Mouse (Mus musculus) hindbrain, embryonic 10.5 days (tissue): Measurements from ENCODE around the gene Rpgr. TPM values are rescaled to one million over a fixed set of nuclear protein-coding genes. Genes with fewer than 3 reads are reported as not detected.

Experiments
- DNase-seq: peaks from one replicate; pipeline ENCODE4 v3.0.0-alpha.2; 2017; ENCODE audit warnings: low spot score
- H3K27ac ChIP-seq: fragments of 300-500 bp; sonication (generic); 2 replicates; pipeline ENCODE4 v1.5.1; 2016; ENCODE audit warnings: mild to moderate bottlenecking, moderate library complexity
- H3K27me3 ChIP-seq: fragments of 300-500 bp; sonication (generic); 2 replicates; pipeline ENCODE4 v1.6.1; 2016; ENCODE audit warnings: mild to moderate bottlenecking; ENCODE audit not compliant: poor library complexity, insufficient read depth, severe bottlenecking
- H3K36me3 ChIP-seq: fragments of 300-500 bp; sonication (generic); 2 replicates; pipeline ENCODE4 v1.6.1; 2016; ENCODE audit warnings: mild to moderate bottlenecking, moderate library complexity
- H3K4me1 ChIP-seq: fragments of 300-500 bp; sonication (generic); replicated peaks from 2 replicates; pipeline ENCODE4 v1.6.1; 2016; ENCODE audit warnings: mild to moderate bottlenecking
- H3K4me3 ChIP-seq: fragments of 300-500 bp; sonication (generic); 2 replicates; pipeline ENCODE4 v1.5.1; 2016; ENCODE audit warnings: mild to moderate bottlenecking, moderate library complexity
- H3K9me3 ChIP-seq: fragments of 300-500 bp; sonication (generic); 2 replicates; pipeline ENCODE4 v1.6.1; 2016; ENCODE audit warnings: mild to moderate bottlenecking, moderate library complexity
- WGBS: fragments of 180-500 bp; shearing (Covaris S2); methylation state at CpG from one replicate; pipeline ENCODE4 v1.1.7; 2016; 5-methylcytosine and 5-hydroxymethylcytosine counted together
- polyA plus RNA-seq: library from polyadenylated mRNA; unstranded; fragments of >200 nt; fragmentation: Nextera tagmentation; extraction: Ambion mirVana; gene quantifications from 2 replicates; pipeline ENCODE4 v1.2.1, GENCODE M21; 2016

The Rpgr gene
- polyA plus RNA-seq, 1 experiment from 2014 or later = 31.9 TPM

DNA sequence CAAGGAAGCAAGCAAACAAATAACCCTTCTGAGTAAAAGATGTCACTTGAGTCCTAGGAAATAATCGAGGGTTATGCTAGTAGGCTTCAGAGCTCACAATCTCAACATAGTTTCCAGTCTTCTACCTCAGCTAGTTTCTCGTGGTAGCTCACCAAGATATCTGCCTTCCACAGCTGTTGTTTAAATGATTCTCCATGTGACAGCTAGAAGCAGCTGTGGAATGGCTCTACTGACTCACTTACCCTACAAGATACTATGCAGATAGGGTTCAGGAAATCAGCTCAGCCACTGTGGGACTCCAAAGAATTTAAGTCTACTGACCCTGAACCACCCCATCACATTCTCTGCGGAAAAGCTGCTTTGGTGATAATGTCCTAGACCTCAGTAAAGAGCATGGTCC, 64.3 kb downstream of the Rpgr start:
- H3K9me3 ChIP-seq = no peaks in the 10 kb centered on the region
- H3K27me3 ChIP-seq = no peaks in the 10 kb centered on the region
- H3K4me3 ChIP-seq = no peak overlapping the region
- WGBS = 57% methylated on average over 3 of the region's 3 CpGs
- no peaks in the 10 kb centered on the region for H3K36me3 ChIP-seq
- no peak for DNase-seq
- H3K4me1 ChIP-seq = no peaks in the 10 kb centered on the region
- H3K27ac ChIP-seq = no peak overlapping the region

DNA sequence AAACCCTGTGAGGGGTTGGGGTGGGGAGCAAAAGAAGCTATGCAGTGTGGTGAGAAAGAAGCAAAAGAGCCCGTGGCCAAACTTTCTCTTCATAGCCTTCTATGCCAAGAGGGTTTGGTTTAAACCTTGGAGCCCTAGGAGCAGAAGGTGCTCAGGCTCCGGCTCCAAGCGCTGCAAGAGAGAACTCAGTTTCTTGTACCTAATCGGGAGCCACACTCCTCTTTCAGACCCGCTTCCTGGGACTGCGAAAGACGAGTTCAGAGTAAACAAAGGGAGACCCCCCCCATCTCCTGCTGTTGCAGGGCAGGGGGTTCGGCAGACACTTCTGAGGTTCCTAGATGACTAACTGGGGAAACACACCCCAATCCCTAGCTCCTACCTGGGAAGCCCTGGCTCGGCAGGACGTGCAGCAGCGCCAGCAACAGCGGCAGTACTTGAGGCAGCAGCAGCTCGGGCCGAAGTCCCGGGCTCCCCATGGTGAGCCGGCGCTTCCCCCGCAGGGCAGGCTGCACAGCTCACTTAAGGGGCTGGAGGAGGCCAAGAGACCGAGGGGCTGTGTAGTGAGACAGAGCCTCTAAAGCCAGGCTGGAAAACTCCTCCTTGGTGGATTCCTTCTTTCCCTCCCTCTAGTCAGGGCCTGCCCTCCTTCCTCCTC, 99.5 kb downstream of the Rpgr start, which contains the start of gene Srpx:
TSS of gene Srpx (minus strand) at position 645 of the 655 bp plus-strand sequence.
- 12% methylated on average over 19 of the region's 19 CpGs for WGBS
- Histone ChIP-seq H3K36me3 (no peaks in the 10 kb centered on the region), H3K9me3 (no peaks in the 10 kb centered on the region), H3K4me1 (peaks cover 9% of the 10 kb centered on the region; the same call in 1 of the 2 replicates), H3K27ac (peak within 1 kb of the TSS; percentile 77), H3K4me3 (peak within 1 kb of the TSS; percentile 46), H3K27me3 (peaks cover 20% of the 10 kb centered on the region)
- peak; percentile 39 for DNase-seq

- no peak for DNase-seq
Measured at GRCm38 (mm10) chrX:10115780-10116179, 100.9 kb downstream of the Rpgr start.

DNA sequence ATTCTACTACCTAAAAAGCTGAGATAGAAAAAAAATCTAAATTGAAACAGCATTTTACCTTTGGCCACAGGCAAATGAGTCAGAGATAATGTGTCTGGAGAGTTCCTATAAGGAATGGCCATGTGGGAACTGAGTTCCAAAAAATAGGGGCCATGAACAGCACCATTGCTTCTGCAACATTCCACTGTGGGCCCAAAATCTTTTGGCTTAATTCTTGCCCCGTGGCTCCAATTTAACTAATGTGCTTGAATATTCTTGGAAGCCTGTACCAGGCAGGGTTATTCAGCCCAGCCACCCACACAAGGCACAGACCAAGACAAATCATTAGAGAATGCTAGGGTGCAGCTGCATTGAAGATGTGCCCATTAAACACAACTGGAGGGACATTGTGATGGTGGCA, 106.0 kb downstream of the Rpgr start:
- 59% methylated on average over 1 of the region's 1 CpGs for WGBS

More at GRCm38 (mm10) chrX:10115780-10116179, 100.9 kb downstream of the Rpgr start:
- peaks cover 9% of the 10 kb centered on the region; the same call in 1 of the 2 replicates for H3K4me1 ChIP-seq
- no peaks in the 10 kb centered on the region for H3K36me3 ChIP-seq
- no peak overlapping the region for H3K27ac ChIP-seq
- H3K4me3 ChIP-seq = no peak overlapping the region
- whole genome bisulfite sequencing = 60% methylated on average over 3 of the region's 3 CpGs
- H3K9me3 ChIP-seq = no peaks in the 10 kb centered on the region
- H3K27me3 ChIP-seq = peaks cover 20% of the 10 kb centered on the region

DNA sequence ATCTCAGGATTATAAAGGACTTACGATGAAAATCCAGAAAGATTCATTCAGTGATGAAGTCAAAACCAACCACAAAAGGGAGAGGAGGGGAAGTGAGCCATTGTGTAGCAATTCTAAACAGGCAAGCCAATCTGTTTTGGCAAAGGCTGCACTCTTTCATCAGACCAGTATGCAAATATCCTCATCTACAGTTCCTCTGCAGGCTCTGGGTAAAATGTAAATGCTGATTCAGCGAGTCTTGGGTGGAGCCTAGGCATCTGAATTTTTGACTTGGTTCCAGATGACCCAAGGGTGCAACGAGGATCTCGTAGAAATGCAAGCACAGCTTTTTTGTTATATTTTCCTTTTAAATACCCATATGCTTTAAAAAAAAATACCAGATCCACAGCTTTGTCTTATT, 108.2 kb downstream of the Rpgr start:
- no peak for DNase-seq

More for the DNA sequence above, 106.0 kb downstream of the Rpgr start:
- H3K4me1 ChIP-seq = no peaks in the 10 kb centered on the region
- no peak overlapping the region for H3K4me3 ChIP-seq
- no peaks in the 10 kb centered on the region for H3K9me3 ChIP-seq
- H3K27ac ChIP-seq = no peak overlapping the region
- DNase-seq = no peak
- H3K27me3 ChIP-seq = no peaks in the 10 kb centered on the region
- H3K36me3 ChIP-seq = no peaks in the 10 kb centered on the region

GRCm38 (mm10) chrX:10105475-10105874, 111.2 kb downstream of the Rpgr start:
- Histone ChIP-seq H3K4me3 (no peak overlapping the region), H3K9me3 (no peaks in the 10 kb centered on the region), H3K27ac (no peak overlapping the region), H3K4me1 (no peaks in the 10 kb centered on the region), H3K27me3 (no peaks in the 10 kb centered on the region), H3K36me3 (no peaks in the 10 kb centered on the region)
- WGBS = 73% methylated on average over 5 of the region's 5 CpGs
- no peak for DNase-seq

More for the DNA sequence above, 108.2 kb downstream of the Rpgr start:
- Histone ChIP-seq H3K9me3 (no peaks in the 10 kb centered on the region), H3K27me3 (no peaks in the 10 kb centered on the region), H3K27ac (no peak overlapping the region), H3K36me3 (no peaks in the 10 kb centered on the region), H3K4me1 (no peaks in the 10 kb centered on the region), H3K4me3 (no peak overlapping the region)
- WGBS = 75% methylated on average over 4 of the region's 4 CpGs

GRCm38 (mm10) chrX:10102739-10103138, 114.0 kb downstream of the Rpgr start:
- Histone ChIP-seq H3K9me3 (no peaks in the 10 kb centered on the region), H3K27ac (no peak overlapping the region), H3K4me3 (no peak overlapping the region), H3K4me1 (no peaks in the 10 kb centered on the region), H3K27me3 (no peaks in the 10 kb centered on the region), H3K36me3 (no peaks in the 10 kb centered on the region)
- WGBS = 93% methylated on average over 1 of the region's 1 CpGs
- DNase-seq = no peak

DNA sequence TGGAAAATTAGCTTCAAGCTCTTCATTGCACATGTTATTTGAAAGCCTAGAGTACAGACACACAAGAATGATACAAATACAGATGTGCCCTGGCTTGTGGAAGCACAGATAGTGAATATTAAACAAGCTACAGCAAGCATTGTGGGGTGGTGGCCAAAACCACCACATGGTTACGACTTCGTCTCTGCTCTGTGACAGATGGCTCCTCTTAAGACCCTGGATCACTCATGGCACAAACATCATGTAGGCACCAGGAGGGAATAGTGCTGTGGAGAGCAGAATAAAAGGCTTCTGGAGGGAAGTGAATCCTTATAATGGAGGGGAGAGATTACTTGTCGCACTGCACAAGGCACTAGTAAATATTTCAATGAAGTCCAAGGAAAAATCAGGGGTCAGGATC, 120.9 kb downstream of the Rpgr start:
- Histone ChIP-seq H3K4me1 (no peaks in the 10 kb centered on the region), H3K27ac (no peak overlapping the region), H3K4me3 (no peak overlapping the region), H3K27me3 (no peaks in the 10 kb centered on the region), H3K36me3 (no peaks in the 10 kb centered on the region), H3K9me3 (no peaks in the 10 kb centered on the region)
- 85% methylated on average over 3 of the region's 3 CpGs for WGBS
- DNase-seq = no peak

GRCm38 (mm10) chrX:10080385-10080784, 136.3 kb downstream of the Rpgr start:
- DNase-seq = no peak
- Histone ChIP-seq H3K27ac (no peak overlapping the region), H3K27me3 (no peaks in the 10 kb centered on the region), H3K36me3 (no peaks in the 10 kb centered on the region), H3K4me1 (no peaks in the 10 kb centered on the region), H3K9me3 (no peaks in the 10 kb centered on the region), H3K4me3 (no peak overlapping the region)
- 78% methylated on average over 3 of the region's 3 CpGs for WGBS

DNA sequence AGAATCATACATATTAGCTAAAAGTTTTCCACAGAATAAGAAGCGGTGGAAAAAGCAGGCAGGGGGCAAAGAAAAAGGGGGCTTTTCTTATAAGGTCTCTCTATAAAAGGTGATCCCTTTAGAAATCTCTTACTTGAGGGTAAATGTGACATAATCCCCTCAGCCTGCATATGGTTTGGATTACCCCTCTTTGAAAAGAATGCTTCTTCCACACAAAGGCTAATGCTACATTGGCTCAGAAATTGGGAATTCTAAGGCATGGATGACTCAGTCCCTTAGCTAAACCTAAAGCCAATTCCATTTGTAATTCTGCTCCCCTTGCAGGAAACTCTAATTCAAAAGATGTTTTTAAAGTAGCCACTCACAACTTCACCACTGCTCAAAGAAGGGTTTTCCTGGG, 136.7 kb downstream of the Rpgr start:
- H3K27me3 ChIP-seq = no peaks in the 10 kb centered on the region
- DNase-seq = no peak
- no peaks in the 10 kb centered on the region for H3K4me1 ChIP-seq
- H3K4me3 ChIP-seq = no peak overlapping the region
- H3K9me3 ChIP-seq = no peaks in the 10 kb centered on the region
- no peak overlapping the region for H3K27ac ChIP-seq
- 50% methylated on average over 1 of the region's 1 CpGs for WGBS
- H3K36me3 ChIP-seq = no peaks in the 10 kb centered on the region

- Histone ChIP-seq H3K27me3 (no peaks in the 10 kb centered on the region), H3K27ac (no peak overlapping the region), H3K9me3 (no peaks in the 10 kb centered on the region), H3K4me1 (no peaks in the 10 kb centered on the region), H3K4me3 (no peak overlapping the region), H3K36me3 (no peaks in the 10 kb centered on the region)
- 84% methylated on average over 3 of the region's 3 CpGs for WGBS
- no peak for DNase-seq
Measured at GRCm38 (mm10) chrX:10073966-10074365, 142.8 kb downstream of the Rpgr start.

DNA sequence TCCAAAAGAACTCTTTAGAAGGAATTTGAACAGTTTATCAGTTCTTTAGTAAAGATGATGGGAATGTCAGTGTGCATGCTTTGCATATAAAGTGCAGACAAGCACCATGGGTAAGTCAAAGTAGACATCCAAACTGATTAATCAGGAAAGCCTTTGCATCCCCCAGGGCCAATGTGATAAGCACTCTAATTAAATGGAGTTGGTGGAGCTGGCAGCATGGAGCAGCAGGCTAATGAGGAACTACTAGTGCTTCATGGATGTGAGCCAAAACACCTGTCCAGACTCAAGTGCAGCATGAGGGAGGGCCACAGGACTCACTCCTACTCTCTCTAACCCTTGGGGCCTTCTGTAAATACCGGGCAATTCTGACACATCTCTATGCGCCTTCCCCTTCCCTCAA, 145.2 kb downstream of the Rpgr start:
- Histone ChIP-seq H3K36me3 (no peaks in the 10 kb centered on the region), H3K4me1 (no peaks in the 10 kb centered on the region), H3K27me3 (no peaks in the 10 kb centered on the region), H3K4me3 (no peak overlapping the region), H3K9me3 (no peaks in the 10 kb centered on the region), H3K27ac (no peak overlapping the region)
- DNase-seq = no peak
- 82% methylated on average over 2 of the region's 2 CpGs for WGBS

DNA sequence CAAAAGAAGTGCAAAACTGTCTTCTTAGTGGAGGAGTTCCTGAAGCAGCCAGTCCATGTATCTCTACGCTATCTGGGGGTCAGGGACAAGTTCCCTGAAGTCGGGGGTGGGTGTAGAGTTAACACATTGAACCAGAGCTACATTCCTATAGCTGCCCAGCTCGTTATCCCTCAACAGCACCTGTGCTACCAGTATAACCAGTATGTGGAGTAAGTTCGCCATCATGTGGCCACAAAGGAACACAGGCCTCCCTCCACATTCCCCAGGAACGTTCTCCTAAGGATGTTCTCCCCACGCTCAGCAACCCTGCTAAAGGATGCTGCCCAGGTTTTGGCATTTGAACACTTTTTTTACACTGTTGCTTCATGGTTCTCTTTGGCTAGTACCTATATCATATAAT, 146.0 kb downstream of the Rpgr start:
- no peak overlapping the region for H3K27ac ChIP-seq
- no peaks in the 10 kb centered on the region for H3K27me3 ChIP-seq
- no peak overlapping the region for H3K4me3 ChIP-seq
- peak; percentile 3 for DNase-seq
- WGBS = 34% methylated on average over 6 of the region's 6 CpGs
- H3K4me1 ChIP-seq = no peaks in the 10 kb centered on the region
- H3K36me3 ChIP-seq = no peaks in the 10 kb centered on the region
- H3K9me3 ChIP-seq = no peaks in the 10 kb centered on the region

GRCm38 (mm10) chrX:10069405-10069804, 147.3 kb downstream of the Rpgr start:
- Histone ChIP-seq H3K27ac (no peak overlapping the region), H3K4me3 (no peak overlapping the region), H3K36me3 (no peaks in the 10 kb centered on the region), H3K9me3 (no peaks in the 10 kb centered on the region), H3K27me3 (no peaks in the 10 kb centered on the region), H3K4me1 (no peaks in the 10 kb centered on the region)
- 70% methylated on average over 4 of the region's 4 CpGs for WGBS
- no peak for DNase-seq
